Mouse (Mus musculus): ENCODE results near the gene Gp5. TPM values are rescaled to one million over a fixed set of nuclear protein-coding genes. Genes with fewer than 3 reads are reported as not detected.

Gp5 gene
- polyA plus RNA-seq, 1 experiment from 2014 or later: 31.1 TPM

- no peak for ATAC-seq (replicated peaks; ENCODE audit: low FRiP score)
- Histone ChIP-seq H3K27ac (ENCODE audit: low read depth, low read length) (no peak overlapping the region), H3K36me3 (ENCODE audit: control insufficient read depth, insufficient read depth, low read length) (no peaks in the 10 kb centered on the region), H3K4me3 (ENCODE audit: low read depth, low read length) (no peak overlapping the region), H3K4me1 (replicated peaks; ENCODE audit: control insufficient read depth, insufficient read depth, low read length) (no peaks in the 10 kb centered on the region; the same call in 1 of the 2 replicates), H3K27me3 (replicated peaks; ENCODE audit: control insufficient read depth, insufficient read depth, low read length) (no peaks in the 10 kb centered on the region), H3K4me2 (no peak overlapping the region), H3K9me3 (ENCODE audit: control insufficient read depth, low read length) (no peaks in the 10 kb centered on the region), H3K9ac (ENCODE audit: low read depth, low read length) (no peak overlapping the region)
- no peak for DNase-seq (ENCODE audit: low spot score)
- 60% methylated on average over 8 of the region's 8 CpGs for WGBS
These were observed 39.3 kb downstream of the Gp5 start for GRCm38 (mm10) chr16:30271223-30271761.

GRCm38 (mm10) chr16:30267359-30267758, 43.2 kb downstream of the Gp5 start, which contains the start of gene Cpn2:
Gene Cpn2, minus strand, starts transcription at chr16:30267499.
- peaks cover 4% of the 10 kb centered on the region; the same call in 1 of the 2 replicates for H3K4me1 ChIP-seq (replicated peaks; ENCODE audit: control insufficient read depth, insufficient read depth, low read length)
- H3K36me3 ChIP-seq (ENCODE audit: control insufficient read depth, insufficient read depth, low read length): no peaks in the 10 kb centered on the region
- H3K27ac ChIP-seq (ENCODE audit: low read depth, low read length): peak within 1 kb of the TSS; percentile 43; the same call in 1 of the 2 replicates
- no peak for ATAC-seq (replicated peaks; ENCODE audit: low FRiP score)
- DNase-seq (ENCODE audit: low spot score): no peak
- no peaks in the 10 kb centered on the region for H3K9me3 ChIP-seq (ENCODE audit: control insufficient read depth, low read length)
- H3K4me2 ChIP-seq: peak within 1 kb of the TSS; percentile 48
- H3K27me3 ChIP-seq (replicated peaks; ENCODE audit: control insufficient read depth, insufficient read depth, low read length): no peaks in the 10 kb centered on the region
- no peak within 1 kb of the TSS for H3K9ac ChIP-seq (ENCODE audit: low read depth, low read length)
- peak within 1 kb of the TSS; percentile 24; the same call in 1 of the 2 replicates for H3K4me3 ChIP-seq (ENCODE audit: low read depth, low read length)
- 57% methylated on average over 5 of the region's 5 CpGs for WGBS

- H3K9ac ChIP-seq (ENCODE audit: low read depth, low read length): no peak overlapping the region
- H3K4me1 ChIP-seq (replicated peaks; ENCODE audit: control insufficient read depth, insufficient read depth, low read length): peaks cover 4% of the 10 kb centered on the region; the same call in 1 of the 2 replicates
- no peaks in the 10 kb centered on the region for H3K36me3 ChIP-seq (ENCODE audit: control insufficient read depth, insufficient read depth, low read length)
- DNase-seq (ENCODE audit: low spot score) (no peak), ATAC-seq (replicated peaks; ENCODE audit: low FRiP score) (no peak)
- peak overlapping the region; percentile 48 for H3K4me2 ChIP-seq
- WGBS: 81% methylated on average over 5 of the region's 5 CpGs
- H3K27ac ChIP-seq (ENCODE audit: low read depth, low read length): no peak overlapping the region
- no peaks in the 10 kb centered on the region for H3K27me3 ChIP-seq (replicated peaks; ENCODE audit: control insufficient read depth, insufficient read depth, low read length)
- peak overlapping the region; percentile 15; the same call in 1 of the 2 replicates for H3K4me3 ChIP-seq (ENCODE audit: low read depth, low read length)
- H3K9me3 ChIP-seq (ENCODE audit: control insufficient read depth, low read length): no peaks in the 10 kb centered on the region
These were observed 44.0 kb downstream of the Gp5 start for GRCm38 (mm10) chr16:30266561-30266960.

- no peak overlapping the region for H3K4me2 ChIP-seq
- no peak overlapping the region for H3K9ac ChIP-seq (ENCODE audit: low read depth, low read length)
- DNase-seq (ENCODE audit: low spot score) (no peak), ATAC-seq (replicated peaks; ENCODE audit: low FRiP score) (no peak)
- WGBS: 69% methylated on average over 4 of the region's 4 CpGs
- H3K27ac ChIP-seq (ENCODE audit: low read depth, low read length): no peak overlapping the region
- no peaks in the 10 kb centered on the region for H3K27me3 ChIP-seq (replicated peaks; ENCODE audit: control insufficient read depth, insufficient read depth, low read length)
- no peaks in the 10 kb centered on the region for H3K36me3 ChIP-seq (ENCODE audit: control insufficient read depth, insufficient read depth, low read length)
- H3K4me1 ChIP-seq (replicated peaks; ENCODE audit: control insufficient read depth, insufficient read depth, low read length): 0 out of 2 replicates have a peak, but pooled peaks cover 4% of the 10 kb centered on the region
- no peaks in the 10 kb centered on the region for H3K9me3 ChIP-seq (ENCODE audit: control insufficient read depth, low read length)
- H3K4me3 ChIP-seq (ENCODE audit: low read depth, low read length): no peak overlapping the region
These were observed 45.0 kb downstream of the Gp5 start for GRCm38 (mm10) chr16:30265611-30266010.

- Histone ChIP-seq H3K4me3 (ENCODE audit: low read depth, low read length) (no peak overlapping the region), H3K9me3 (ENCODE audit: control insufficient read depth, low read length) (no peaks in the 10 kb centered on the region), H3K27ac (ENCODE audit: low read depth, low read length) (no peak overlapping the region), H3K36me3 (ENCODE audit: control insufficient read depth, insufficient read depth, low read length) (no peaks in the 10 kb centered on the region), H3K4me1 (replicated peaks; ENCODE audit: control insufficient read depth, insufficient read depth, low read length) (peaks cover 6% of the 10 kb centered on the region; the same call in 1 of the 2 replicates), H3K27me3 (replicated peaks; ENCODE audit: control insufficient read depth, insufficient read depth, low read length) (no peaks in the 10 kb centered on the region), H3K4me2 (no peak overlapping the region), H3K9ac (ENCODE audit: low read depth, low read length) (no peak overlapping the region)
- ATAC-seq (replicated peaks; ENCODE audit: low FRiP score) (no peak), DNase-seq (ENCODE audit: low spot score) (no peak)
- 56% methylated on average over 4 of the region's 4 CpGs for WGBS
These were observed 47.4 kb downstream of the Gp5 start for GRCm38 (mm10) chr16:30263156-30263555.

- 3% methylated on average over 2 of the region's 2 CpGs for WGBS
These were observed 47.9 kb downstream of the Gp5 start for GRCm38 (mm10) chr16:30262664-30263063.

GRCm38 (mm10) chr16:30262157-30262556, 48.4 kb downstream of the Gp5 start:
- no peaks in the 10 kb centered on the region for H3K9me3 ChIP-seq (ENCODE audit: control insufficient read depth, low read length)
- DNase-seq (ENCODE audit: low spot score) (no peak), ATAC-seq (replicated peaks; ENCODE audit: low FRiP score) (no peak)
- 77% methylated on average over 10 of the region's 10 CpGs for WGBS
- H3K36me3 ChIP-seq (ENCODE audit: control insufficient read depth, insufficient read depth, low read length): no peaks in the 10 kb centered on the region
- peaks cover 9% of the 10 kb centered on the region; the same call in 1 of the 2 replicates for H3K4me1 ChIP-seq (replicated peaks; ENCODE audit: control insufficient read depth, insufficient read depth, low read length)
- H3K4me2 ChIP-seq: no peak overlapping the region
- no peak overlapping the region for H3K27ac ChIP-seq (ENCODE audit: low read depth, low read length)
- no peak overlapping the region for H3K4me3 ChIP-seq (ENCODE audit: low read depth, low read length)
- H3K27me3 ChIP-seq (replicated peaks; ENCODE audit: control insufficient read depth, insufficient read depth, low read length): no peaks in the 10 kb centered on the region
- H3K9ac ChIP-seq (ENCODE audit: low read depth, low read length): no peak overlapping the region

More at GRCm38 (mm10) chr16:30262664-30263063, 47.9 kb downstream of the Gp5 start:
- no peaks in the 10 kb centered on the region for H3K27me3 ChIP-seq (replicated peaks; ENCODE audit: control insufficient read depth, insufficient read depth, low read length)
- ATAC-seq (replicated peaks; ENCODE audit: low FRiP score): no peak
- no peak overlapping the region for H3K4me2 ChIP-seq
- no peak overlapping the region for H3K9ac ChIP-seq (ENCODE audit: low read depth, low read length)
- H3K4me3 ChIP-seq (ENCODE audit: low read depth, low read length): no peak overlapping the region
- DNase-seq (ENCODE audit: low spot score): peak; percentile 74
- H3K4me1 ChIP-seq (replicated peaks; ENCODE audit: control insufficient read depth, insufficient read depth, low read length): peaks cover 9% of the 10 kb centered on the region; the same call in 1 of the 2 replicates
- no peak overlapping the region for H3K27ac ChIP-seq (ENCODE audit: low read depth, low read length)
- no peaks in the 10 kb centered on the region for H3K36me3 ChIP-seq (ENCODE audit: control insufficient read depth, insufficient read depth, low read length)
- H3K9me3 ChIP-seq (ENCODE audit: control insufficient read depth, low read length): no peaks in the 10 kb centered on the region

- ATAC-seq (replicated peaks; ENCODE audit: low FRiP score): no peak
- 85% methylated on average over 9 of the region's 9 CpGs for WGBS
- no peak overlapping the region for H3K4me3 ChIP-seq (ENCODE audit: low read depth, low read length)
These were observed 49.2 kb downstream of the Gp5 start for GRCm38 (mm10) chr16:30261341-30261740.

More at GRCm38 (mm10) chr16:30261341-30261740, 49.2 kb downstream of the Gp5 start:
- no peak for DNase-seq (ENCODE audit: low spot score)
- no peaks in the 10 kb centered on the region for H3K27me3 ChIP-seq (replicated peaks; ENCODE audit: control insufficient read depth, insufficient read depth, low read length)
- no peak overlapping the region for H3K9ac ChIP-seq (ENCODE audit: low read depth, low read length)
- no peak overlapping the region for H3K4me2 ChIP-seq
- H3K4me1 ChIP-seq (replicated peaks; ENCODE audit: control insufficient read depth, insufficient read depth, low read length): peaks cover 9% of the 10 kb centered on the region; the same call in 1 of the 2 replicates
- no peaks in the 10 kb centered on the region for H3K9me3 ChIP-seq (ENCODE audit: control insufficient read depth, low read length)
- H3K36me3 ChIP-seq (ENCODE audit: control insufficient read depth, insufficient read depth, low read length): no peaks in the 10 kb centered on the region
- H3K27ac ChIP-seq (ENCODE audit: low read depth, low read length): no peak overlapping the region

Measured in liver, embryonic 11.5 days (tissue).